Mouse (Mus musculus): Measurements from ENCODE around the gene Myo10. TPM values are rescaled to one million over a fixed set of nuclear protein-coding genes. Genes with fewer than 3 reads are reported as not detected.

The Myo10 gene
- total RNA-seq, 2 experiments from 2014 or later, result 79.9 to 80.3 TPM

GRCm38 (mm10) chr15:25830426-25830825 lies 208.1 kb downstream of the Myo10 start:
- no peak for DNase-seq (ENCODE audit: low spot score in 2 of 2)

DNA sequence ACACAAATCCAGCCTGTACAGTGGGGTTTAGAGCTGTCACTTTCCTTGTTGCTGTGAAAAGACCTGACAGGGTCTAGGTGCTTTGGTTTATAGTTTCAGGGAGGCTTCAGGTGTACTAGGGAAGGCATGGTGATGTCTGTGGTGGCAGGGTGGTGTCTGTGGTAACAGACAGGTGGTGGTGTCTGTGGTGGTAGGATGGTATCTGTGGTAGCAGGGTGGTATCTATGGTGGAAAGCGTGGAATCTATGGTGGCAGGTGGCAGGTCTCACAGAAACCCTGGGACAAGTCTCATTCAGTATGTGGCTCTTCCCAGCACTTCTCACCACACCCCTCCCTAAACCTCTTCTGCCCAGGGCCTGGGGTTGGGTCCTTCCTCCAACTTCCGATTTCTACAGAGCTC lies 212.0 kb downstream of the Myo10 start:
- DNase-seq (ENCODE audit: low spot score in 2 of 2), result no peak

- no peak for DNase-seq (ENCODE audit: low spot score in 2 of 2)
Measured at GRCm38 (mm10) chr15:25834920-25835674, 212.8 kb downstream of the Myo10 start.

- no peak for DNase-seq (ENCODE audit: low spot score in 2 of 2)
Measured at GRCm38 (mm10) chr15:25842462-25843085, 220.2 kb downstream of the Myo10 start.

DNA sequence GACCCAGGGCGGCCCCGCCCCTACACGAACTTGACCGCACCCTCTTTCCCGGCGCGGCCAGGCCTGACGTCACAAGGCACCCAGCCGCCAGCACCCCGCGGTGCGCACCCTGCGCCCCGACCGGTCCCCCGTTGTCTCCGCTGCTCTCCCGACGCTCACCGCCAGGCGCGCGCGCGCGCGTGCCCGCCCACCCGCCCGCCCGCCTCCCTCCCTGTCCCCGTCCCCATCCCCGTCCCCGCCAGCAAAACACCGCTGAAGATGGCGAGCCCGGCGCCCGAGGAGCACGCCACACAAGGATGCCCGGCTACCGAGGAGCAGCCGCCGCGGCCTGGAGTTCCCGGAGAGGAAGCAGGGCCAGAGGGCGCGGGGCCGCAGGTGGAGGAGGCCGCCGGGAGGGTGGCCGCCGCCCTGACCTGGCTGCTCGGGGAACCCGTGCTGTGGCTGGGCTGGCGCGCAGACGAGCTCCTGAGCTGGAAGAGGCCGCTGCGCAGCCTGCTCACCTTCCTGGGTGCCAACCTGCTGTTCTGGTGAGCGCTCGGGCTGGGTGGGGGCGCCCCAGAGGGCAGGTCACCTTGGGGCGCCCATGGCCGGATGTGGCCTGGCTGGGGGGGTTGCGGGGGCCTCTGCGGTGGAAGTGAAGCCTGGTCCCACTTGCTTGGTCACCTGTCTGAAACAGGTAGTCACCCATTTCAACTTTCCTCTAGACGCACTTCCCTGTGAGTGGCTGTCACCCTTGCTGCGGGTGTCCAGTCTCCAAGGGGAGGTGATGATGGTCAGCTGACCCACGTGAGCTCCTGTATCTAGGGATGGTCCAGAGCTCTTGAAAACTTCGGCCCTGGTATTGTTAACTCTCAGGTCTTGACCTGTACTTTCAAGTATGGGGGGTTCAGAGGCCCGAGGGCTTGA lies 221.0 kb downstream of the Myo10 start, which contains the start of gene Retreg1:
Retreg1 (plus strand) TSS at position 95 of the 906 bp plus-strand sequence.
- peak; percentile 77 to 82 for DNase-seq (ENCODE audit: low spot score in 2 of 2)

DNA sequence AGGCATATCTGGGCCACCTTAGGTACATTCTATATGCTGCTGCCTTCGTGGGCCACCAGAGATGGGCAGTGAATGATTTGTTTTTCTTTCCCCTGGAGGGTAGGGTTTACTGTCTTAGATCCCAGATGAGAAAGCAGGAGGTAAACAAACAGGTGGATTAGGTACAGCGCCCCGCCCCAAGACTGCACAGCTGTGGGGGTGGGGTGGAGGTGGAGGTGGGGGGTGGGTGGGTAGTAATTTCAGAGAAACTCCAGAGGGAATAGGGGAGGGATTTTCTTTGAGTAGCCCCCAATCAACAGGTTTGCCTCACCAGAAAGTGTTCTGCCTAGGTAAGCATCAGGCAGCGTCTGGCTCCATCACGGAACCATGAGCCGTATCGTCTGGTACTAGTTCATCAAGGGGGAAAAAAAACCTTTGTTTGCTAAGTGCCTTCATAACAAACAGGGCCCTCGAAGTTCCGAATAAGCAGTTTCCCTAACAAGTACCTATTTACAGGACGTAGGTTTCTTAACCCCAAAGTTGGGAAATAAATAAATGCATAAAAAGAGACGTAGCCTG lies 221.8 kb downstream of the Myo10 start:
- no peak for DNase-seq (ENCODE audit: low spot score in 2 of 2)

DNA sequence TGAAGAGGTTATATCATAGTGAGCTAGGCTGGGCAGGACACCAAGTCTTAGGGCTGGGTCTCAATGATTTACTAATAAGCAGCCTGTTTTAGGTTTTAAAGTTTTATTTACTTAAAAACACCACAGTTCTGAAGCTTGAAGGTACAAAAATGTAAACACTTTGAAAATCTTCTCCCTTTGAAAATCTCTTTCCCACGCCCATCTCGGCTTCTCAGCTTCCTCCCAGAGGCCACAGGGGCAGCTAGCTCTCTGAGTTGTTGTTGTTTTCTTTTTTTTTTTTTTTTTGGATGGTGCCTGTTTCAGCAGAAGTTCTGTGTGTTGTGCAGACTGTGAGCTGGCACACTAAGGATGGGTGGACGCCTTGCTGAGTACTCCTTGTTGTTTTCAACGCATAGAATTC lies 222.4 kb downstream of the Myo10 start:
- DNase-seq (ENCODE audit: low spot score in 2 of 2), result no peak

DNA sequence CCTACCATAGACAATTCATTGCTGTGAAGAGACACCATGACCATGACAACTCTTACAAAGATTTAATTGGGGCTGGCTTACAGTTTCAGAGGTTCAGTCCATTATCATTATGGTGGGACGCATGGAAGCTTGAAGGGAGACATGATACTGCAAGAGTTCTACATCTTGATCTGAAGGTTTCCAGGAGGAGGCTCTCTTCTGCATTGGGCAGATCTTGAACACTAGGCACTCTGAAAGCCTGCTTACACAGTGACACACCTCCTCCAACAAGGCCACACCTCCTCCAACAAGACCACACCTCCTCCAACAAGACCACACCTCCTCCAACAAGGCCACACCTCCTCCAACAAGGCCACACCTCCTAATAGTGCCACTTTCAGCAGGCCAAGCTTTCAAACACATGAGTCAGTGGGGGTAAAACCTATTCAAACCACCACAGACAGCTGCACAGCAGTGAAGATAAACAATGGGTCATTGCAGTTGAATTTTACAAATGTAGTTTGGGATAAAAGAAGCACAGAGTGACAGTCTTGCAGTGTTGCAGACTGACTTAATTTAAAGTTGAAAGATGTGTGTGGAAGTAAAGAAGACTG lies 225.3 kb downstream of the Myo10 start:
- no peak for DNase-seq (ENCODE audit: low spot score in 2 of 2)

- no peak for DNase-seq (ENCODE audit: low spot score in 2 of 2)
Measured at GRCm38 (mm10) chr15:25850552-25850951, 228.2 kb downstream of the Myo10 start.

DNA sequence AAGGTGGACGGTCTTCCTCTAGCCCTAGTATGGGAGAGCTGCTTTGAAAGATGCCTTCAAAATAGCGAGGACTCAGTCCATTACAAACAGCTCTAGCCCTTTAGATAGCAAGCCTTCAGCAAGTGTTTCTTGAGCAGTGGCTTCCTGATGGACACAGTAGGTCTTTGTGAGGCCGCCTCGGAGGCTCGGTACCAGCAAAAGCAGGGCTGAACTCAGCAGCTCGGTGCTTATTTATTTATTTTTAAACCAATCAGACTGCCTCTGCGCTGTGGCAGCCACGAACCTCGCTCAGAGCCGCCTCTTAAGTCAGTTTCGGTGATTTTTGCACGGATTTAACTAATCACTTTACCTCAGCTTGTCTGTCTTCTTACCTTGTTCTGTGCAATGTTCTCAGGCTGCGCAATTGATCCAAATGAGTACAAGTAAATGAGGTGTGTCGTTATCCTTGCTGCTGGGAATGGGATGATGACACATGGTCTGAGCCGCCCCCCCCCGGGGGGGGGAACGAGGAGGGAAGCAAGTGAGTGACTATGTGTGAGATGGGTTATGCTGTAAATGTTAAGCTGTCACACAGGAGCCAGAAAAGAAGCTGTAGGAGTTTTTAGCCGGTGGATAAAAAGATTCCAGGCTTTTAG lies 232.1 kb downstream of the Myo10 start:
- DNase-seq (ENCODE audit: low spot score in 2 of 2), result no peak

DNA sequence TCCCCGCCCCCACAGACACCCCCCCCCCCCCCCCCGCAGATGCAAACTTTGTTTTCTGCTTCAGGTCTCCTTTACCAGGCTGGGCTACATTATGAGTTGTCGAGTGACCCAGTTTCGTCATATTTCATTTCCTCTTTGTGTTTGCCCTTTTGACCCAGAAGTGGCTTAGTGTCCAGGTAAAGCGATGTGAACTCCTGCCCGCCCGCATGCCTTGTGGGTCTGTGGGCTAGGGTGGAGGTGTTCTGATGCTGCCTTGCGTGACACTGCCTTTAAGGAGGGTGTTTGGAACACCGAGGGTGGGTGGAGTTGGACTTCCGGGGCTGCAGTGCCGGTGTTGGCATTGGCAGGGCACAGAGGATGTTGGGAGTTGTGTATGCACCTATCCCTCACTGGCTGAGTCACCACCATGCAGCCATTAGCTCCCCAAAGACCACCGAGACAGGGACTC lies 236.3 kb downstream of the Myo10 start:
- no peak for DNase-seq (ENCODE audit: low spot score in 2 of 2)

DNA sequence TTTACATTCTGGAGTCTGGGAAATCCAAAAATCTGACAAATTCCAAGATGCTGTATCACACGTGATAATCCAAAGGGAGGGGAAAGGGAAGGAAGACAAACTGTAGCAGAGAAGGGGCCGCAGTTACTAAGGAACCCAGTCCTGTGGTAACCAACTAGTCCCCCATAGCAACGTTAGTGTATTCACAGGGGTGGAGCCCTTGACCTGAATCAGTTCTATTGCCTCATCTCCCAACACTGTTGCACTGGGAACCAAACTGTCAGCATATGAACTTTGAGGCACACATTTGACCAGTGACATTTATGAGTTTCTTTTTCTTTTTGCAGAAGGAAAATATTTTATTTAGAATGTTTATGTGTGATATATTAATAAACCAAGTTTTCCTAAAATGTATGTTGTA lies 237.1 kb downstream of the Myo10 start:
- no peak for DNase-seq (ENCODE audit: low spot score in 2 of 2)

DNA sequence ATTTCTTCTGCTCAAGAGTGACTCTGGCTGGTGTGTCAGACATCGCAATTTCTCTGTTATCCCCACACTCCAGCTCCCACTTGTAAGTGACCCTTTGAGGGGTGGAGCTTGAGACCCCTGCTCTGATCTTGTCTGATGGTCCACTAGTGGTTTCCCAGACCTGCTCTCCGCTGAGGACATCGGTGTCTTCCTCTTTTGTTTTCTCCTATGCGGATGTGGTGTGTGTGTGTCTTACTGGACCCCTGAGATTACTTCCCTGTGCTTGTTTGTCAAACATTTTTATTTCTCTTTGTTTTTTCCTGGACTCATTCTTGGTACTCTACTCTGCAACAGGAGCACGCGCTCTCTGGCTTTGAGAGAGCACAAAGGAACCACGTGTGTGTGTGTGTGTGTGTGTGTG lies 239.6 kb downstream of the Myo10 start:
- no peak for DNase-seq (ENCODE audit: low spot score in 2 of 2)

Other genes with a start within 250 kb of the Myo10 start
- gene Basp1, start 208.8 kb upstream of the Myo10 start, total RNA-seq (2021), result 1 to 10 TPM; 4.5 to 5.9 TPM
- 10 to 100 TPM; 20.9 to 47.3 TPM for gene Retreg1, start 220.7 kb downstream of the Myo10 start, total RNA-seq (2021)